Mouse (Mus musculus): Measurements from ENCODE around the gene Cmtm6. TPM values are rescaled to one million over a fixed set of nuclear protein-coding genes. Genes with fewer than 3 reads are reported as not detected.
A peak's percentile ranks its signal among the peaks of the same experiment; 100 is the strongest.
"Not testable (repeated sequence)": the region's sequence is repeated elsewhere in the genome, so short reads cannot be mapped to it uniquely, and the experiment has no call there.

The Cmtm6 gene
- total RNA-seq, 2 experiments from 2014 or later, result 34.5 to 37.8 TPM

DNA sequence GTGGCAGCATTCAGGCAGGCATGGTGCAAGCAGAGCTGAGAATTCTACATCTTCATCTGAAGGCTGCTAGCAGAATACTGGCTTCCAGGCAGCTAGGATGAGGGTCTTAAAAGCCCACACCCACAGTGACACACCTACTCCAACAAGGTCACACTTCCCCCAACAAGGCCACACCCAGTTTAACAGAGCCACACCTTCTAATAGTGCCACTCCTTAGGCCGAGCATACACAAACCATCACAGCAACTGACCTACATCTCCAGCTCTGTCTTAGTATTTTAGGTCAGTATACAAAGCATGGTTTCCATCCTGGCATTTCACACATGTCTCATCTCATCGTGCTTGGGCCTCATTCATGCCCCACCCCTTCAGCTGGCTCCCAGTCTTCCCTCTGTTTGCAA, 2.5 kb upstream of the Cmtm6 start:
- intact Hi-C loops (cut with DNase I); DNase-seq: not testable (repeated sequence)

DNA sequence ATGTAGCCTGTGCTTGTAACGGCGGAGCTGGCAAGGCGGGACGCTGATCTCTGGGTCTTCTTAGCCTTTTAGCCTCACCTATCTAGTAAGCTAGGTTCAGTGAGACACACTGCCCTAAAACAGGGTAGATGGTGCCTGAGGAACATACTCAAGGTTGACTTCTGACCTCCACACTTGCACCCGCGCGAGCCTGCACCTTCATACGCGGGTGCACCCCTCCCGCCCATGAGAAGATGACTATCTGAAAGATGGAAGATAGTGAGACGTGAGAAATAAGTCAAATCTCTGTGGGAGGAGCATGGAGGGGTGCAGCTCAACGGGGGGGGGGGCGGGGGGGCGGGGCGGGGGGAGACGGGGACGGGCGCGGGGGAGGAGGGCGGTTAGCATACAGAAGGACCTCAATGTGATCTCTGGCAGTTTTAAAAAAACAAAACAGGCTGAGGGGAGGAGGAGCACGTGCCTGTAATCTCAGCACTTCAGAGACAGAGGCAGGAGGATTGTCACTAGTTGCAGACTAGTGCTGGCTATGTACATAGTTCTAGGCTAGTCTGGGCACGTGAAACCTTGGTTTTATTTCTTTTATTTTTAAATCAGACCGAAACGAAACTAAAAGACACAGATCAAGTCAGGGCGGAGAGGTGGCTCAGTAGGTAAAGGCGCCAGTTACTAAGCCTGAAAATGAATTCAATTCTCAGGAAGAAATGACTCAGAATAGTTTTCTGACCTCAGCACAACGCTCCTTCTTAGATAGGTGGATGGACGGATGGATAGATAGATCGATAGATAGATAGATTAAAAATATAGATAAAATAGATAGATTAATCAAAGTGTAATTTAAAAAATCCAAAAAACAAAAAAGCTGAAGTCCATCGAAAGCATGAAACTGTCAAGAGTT, 758 bp upstream of the Cmtm6 start:
- intact Hi-C loops (cut with DNase I), result no loop called here
- DNase-seq, result no peak

- intact Hi-C loops (cut with DNase I), result no loop called here
- no peak for DNase-seq
Measured at GRCm38 (mm10) chr9:114731871-114732682, 1.2 kb downstream of the Cmtm6 start.

- intact Hi-C loops (cut with DNase I), result no loop called here
- no peak for DNase-seq
Measured at GRCm38 (mm10) chr9:114733238-114733637, 2.3 kb downstream of the Cmtm6 start.

- intact Hi-C loops (cut with DNase I), result no loop called here
- peak; percentile 54 to 71 for DNase-seq
Measured at GRCm38 (mm10) chr9:114736442-114736841, 5.5 kb downstream of the Cmtm6 start.

GRCm38 (mm10) chr9:114740336-114740735, 9.4 kb downstream of the Cmtm6 start:
- intact Hi-C loops (cut with DNase I), result no loop called here
- DNase-seq, result no peak

DNA sequence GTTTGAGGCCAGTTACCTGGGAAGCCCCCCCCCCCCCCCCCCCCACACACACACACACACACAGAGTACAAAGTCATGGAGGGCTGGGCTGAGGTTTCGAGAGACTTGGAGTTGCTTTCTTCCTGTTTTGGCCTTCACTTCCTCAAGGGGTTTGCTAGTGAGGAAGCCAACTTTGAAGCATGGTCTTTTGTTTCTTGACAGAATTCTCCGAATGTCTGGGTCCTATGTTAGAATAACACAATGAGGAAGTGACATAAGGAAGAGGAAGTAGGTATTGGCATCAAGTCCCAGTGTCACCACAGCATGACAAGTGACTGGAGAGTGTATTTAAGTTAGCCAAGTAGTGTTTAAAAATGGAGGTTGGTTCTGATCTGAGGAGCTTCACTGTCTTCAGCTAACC, 11.8 kb downstream of the Cmtm6 start:
- DNase-seq, result no peak
- intact Hi-C loops (cut with DNase I), result no loop called here

DNA sequence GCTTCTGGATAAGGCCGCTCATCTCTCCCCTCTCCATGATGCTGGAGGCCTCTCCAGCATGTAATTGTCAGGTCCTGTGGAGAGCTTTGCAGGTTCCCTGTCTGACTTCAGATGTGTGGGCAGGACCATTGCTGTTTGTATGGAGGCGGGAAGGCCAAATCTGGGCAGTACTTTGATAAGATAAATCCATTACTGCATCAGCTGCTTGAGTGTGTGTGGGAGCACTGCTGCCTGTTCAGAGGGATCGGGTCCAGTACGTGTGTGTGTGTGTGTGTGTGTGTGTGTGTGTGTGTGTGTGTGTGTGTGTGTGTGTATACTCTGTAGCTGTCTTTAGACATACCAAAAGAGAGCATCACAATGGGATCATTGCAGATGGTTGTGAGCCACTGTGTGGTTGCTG, 14.2 kb downstream of the Cmtm6 start:
- DNase-seq, result no peak
- intact Hi-C loops (cut with DNase I), result no loop called here

- intact Hi-C loops (cut with DNase I), result no loop called here
- DNase-seq, result no peak
Measured at GRCm38 (mm10) chr9:114745654-114746053, 14.7 kb downstream of the Cmtm6 start.

DNA sequence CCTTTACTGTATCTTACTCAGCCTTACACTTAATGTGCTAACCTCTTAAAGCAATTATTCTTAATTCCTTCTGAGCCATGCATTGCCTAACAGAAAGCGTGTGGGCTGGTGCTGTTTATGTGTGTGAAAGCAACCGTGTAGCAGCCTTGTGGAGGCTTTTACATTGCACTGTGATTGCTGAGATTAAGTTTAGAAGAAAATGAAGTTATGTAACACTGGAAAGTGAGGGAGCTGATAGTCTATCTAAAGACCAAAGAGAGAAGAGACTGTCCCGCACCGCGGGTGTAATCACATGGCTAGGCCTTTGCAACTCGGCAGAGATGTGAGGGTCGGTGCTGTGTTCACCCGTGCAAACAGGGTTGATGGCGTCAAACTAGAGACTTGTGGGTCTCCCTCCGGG, 16.1 kb downstream of the Cmtm6 start:
- no peak for DNase-seq
- intact Hi-C loops (cut with DNase I), result no loop called here

DNA sequence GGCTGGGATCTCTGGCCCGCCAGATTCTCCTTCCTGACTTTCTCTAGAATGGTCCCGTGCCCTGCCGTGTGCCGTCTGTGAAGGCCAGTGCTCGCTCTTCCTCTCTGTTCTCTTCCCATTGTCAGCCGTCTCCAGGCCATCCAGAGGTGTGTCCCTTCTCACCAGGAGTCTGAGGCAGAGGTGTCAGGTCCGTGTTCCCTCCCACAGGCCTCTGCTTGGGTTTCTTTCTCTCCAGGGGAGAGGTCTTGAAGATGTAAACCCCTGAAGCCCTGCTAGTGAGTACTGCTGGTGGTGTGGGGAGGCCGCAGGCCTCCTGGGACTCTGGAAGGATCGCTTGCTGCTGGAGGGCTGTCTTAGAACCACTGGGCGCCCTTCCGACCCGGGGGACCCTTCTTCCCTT, 16.6 kb downstream of the Cmtm6 start:
- intact Hi-C loops (cut with DNase I), result no loop called here
- no peak for DNase-seq

DNA sequence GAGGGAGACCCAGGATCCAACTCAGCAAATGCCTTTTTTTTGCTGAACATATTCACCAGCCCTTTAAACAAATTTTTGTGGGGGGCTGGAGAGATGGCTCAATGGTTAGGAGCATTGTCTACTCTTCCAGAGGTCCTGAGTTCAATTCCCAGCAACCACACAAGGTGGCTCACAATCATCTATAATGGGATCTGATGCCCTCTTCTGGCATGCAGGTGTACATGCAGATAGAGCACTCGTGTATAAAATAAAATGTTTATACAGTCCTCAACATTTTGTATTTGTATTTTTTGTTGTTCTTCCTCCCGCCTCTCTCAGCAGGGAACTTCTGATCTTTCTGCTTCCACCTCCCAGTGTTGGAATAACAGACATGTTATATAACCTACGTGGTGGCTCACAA, 20.7 kb downstream of the Cmtm6 start:
- intact Hi-C loops (cut with DNase I), result loop anchor here (5.0 kb wide), 1 partner anchor 46 kb away; no protein-coding TSS in a partner anchor
- DNase-seq, result no peak

DNA sequence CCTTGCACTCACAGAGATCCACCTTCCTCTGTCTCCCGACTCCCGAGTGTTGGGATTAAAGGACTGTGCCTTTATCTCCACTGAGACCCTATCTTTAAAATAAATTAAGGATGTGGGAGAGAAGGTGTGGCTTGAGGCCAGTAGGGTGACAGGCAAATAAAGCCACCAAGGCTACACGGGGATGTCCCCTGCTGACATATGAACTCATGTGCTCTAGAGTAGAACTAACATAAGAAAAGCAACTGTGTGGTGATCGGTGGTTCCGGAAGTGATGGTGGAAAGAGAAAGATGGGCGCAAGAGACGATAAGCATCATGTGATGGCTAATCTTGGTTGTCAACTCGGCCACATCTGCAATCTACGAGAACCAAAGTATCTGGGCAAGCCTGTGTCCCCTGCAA, 21.4 kb downstream of the Cmtm6 start:
- intact Hi-C loops (cut with DNase I), result loop anchor here (1.0 to 5.0 kb wide), 2 partner anchors 45 to 205 kb away; no protein-coding TSS in a partner anchor
- DNase-seq, result no peak

DNA sequence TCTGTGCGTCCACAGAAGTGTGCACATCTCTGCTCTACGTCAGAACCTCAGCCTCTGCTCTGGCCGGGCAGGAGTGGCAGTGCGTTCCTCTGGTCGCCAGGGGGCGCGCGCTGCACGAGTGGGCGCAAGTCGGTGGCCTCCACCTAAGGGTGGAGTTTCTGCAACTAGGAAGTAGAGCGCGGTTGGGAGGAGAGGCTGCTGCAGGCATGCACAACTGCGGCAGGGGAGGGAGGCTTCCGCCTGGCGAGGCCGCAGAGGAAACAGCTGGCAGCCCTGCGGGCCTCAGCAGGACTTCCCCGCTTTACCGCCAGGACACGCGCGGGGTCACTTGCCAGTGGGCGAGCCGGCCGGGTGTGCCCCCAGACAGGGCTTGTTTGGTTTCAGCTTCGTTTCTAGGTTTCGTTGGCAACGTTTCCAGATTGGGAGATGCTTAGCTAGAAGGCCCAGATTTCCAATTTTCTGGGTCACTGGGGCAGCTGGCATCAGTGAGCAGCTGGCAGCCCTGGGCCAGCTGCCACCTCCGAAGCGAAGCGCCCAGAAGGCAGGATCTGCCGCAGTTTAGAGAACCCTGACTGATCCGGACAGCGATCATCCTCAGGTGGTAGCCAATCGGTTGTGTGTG, 22.1 kb downstream of the Cmtm6 start:
- intact Hi-C loops (cut with DNase I), result loop anchor here (1.0 to 5.0 kb wide), 3 partner anchors 44 to 204 kb away; no protein-coding TSS in a partner anchor
- peak; percentile 96 to 97 for DNase-seq

- no peak for DNase-seq
Measured at GRCm38 (mm10) chr9:114758272-114758671, 27.4 kb downstream of the Cmtm6 start.

GRCm38 (mm10) chr9:114758801-114759200, 27.9 kb downstream of the Cmtm6 start:
- intact Hi-C loops (cut with DNase I), result no loop called here
- no peak for DNase-seq

More at GRCm38 (mm10) chr9:114758272-114758671, 27.4 kb downstream of the Cmtm6 start:
- intact Hi-C loops (cut with DNase I), result no loop called here

DNA sequence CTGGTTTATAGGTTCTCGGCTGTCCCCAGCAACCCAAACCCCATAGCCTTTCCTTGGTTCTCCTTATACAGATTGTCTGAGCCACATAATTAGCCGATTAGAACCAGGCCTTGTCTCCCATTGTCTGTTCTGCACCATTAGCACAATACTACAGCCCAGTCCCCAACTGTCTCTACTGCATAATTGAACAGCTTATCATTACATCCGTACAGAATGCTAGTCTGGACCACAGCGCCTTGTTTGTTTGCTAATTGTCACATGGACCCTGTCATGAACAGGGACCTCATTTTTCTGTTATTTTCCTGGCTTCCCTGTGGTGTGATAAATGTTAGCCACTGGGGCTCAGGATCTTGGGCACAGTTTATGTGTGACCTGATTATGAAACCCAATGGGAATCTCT, 29.0 kb downstream of the Cmtm6 start:
- no peak for DNase-seq
- intact Hi-C loops (cut with DNase I), result loop anchor here (2.0 kb wide), 1 partner anchor 15 kb away; no protein-coding TSS in a partner anchor

DNA sequence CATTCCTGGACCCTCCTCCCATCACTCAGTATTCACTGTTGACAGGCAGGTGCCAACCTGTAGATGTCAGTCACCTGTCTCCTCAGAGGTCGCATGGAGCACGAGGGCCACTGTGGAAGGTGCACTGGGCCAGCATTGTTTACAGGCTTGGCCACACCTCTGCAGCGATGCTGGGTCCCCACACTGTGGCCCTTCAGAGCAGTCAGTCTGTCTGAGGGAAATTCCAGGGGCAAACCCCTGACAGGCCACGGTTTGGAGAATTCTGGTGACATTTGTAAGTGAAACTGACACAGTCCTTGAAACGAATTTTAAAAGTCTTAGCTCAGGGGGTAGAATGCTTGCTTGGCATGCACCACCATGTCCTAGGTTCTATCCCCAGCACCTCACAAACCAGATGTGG, 29.4 kb downstream of the Cmtm6 start:
- no peak for DNase-seq
- intact Hi-C loops (cut with DNase I), result loop anchor here (2.0 kb wide), 1 partner anchor 14 kb away; no protein-coding TSS in a partner anchor

- no peak for DNase-seq
- intact Hi-C loops (cut with DNase I), result loop anchor here (2.0 kb wide), 1 partner anchor 13 kb away; no protein-coding TSS in a partner anchor
Measured at GRCm38 (mm10) chr9:114761848-114762247, 30.9 kb downstream of the Cmtm6 start.

DNA sequence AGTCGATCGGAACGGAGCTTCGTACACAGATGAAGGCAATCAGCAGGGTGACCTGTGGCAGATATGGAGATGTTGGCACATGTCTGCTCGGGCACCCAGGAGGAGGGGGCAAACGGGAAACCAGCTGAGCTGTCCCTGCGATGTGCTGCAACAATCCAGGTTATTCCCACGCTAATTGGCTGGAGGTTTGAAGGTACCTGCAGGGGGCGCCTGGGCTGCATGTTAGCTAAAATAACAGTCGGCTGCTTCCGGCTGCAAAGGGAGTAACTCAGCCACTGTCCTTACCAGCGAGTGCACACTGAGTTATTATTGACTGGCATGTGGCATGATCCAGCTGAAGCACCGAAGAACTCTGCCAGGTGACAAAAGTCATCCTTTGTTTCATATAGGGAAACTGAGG, 32.4 kb downstream of the Cmtm6 start:
- intact Hi-C loops (cut with DNase I), result no loop called here
- peak; percentile 40 to 60 for DNase-seq

DNA sequence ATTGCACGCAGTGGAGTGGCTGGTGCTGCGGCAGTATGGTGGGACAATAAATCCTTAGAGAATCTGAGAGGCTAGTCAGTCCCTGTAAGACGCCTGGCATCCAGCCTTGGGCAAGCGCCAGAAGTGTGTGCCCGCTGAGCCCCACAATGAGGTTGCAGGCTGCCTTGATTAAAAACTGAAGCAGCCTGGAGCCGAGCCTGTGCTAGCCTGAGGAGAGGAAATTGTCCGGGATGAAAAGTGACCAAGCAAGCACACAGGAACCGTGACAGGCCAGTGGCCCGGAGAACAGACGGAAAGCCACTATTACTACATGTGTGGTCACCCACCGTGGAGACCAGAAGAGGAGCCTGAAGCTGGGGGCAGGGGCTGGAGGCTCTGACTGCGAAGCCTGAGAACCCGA, 36.1 kb downstream of the Cmtm6 start:
- no peak for DNase-seq

More for the DNA sequence above, 36.1 kb downstream of the Cmtm6 start:
- intact Hi-C loops (cut with DNase I), result no loop called here

All from heart, postnatal 10 days (tissue).